Comparison of ENCODE assay signal across 8 mouse cellular contexts in genomic region chr9:31290201-31290862, GRCm38 (mm10). TPM values are rescaled to one million over a fixed set of nuclear protein-coding genes. Genes with fewer than 3 reads are reported as not detected.
DNase-seq lines count a peak whose midpoint lies in the region; ATAC-seq and TF ChIP-seq lines count a peak whose summit lies in the region.

No protein-coding gene starts in this region.

- peak overlapping the region; percentile 39 for H3K9ac ChIP-seq in liver, adult 2 months (ENCODE audit: low read depth, low read length)
- H3K9ac ChIP-seq in liver, embryonic 12.5 days, result no peak overlapping the region
- no peak overlapping the region for H3K9ac ChIP-seq in embryonic facial prominence, embryonic 15.5 days
- no peak overlapping the region for H3K9ac ChIP-seq in kidney, embryonic 14.5 days (ENCODE audit: low read depth, low read length)

- H3K36me3 ChIP-seq in liver, adult 2 months (ENCODE audit: control insufficient read depth, insufficient read depth, low read length), result no peaks in the 10 kb centered on the region
- 0 out of 2 replicates have a peak, but pooled peaks cover 4% of the 10 kb centered on the region for H3K36me3 ChIP-seq in liver, embryonic 12.5 days
- peaks cover 4% of the 10 kb centered on the region; the same call in 1 of the 2 replicates for H3K36me3 ChIP-seq in embryonic facial prominence, embryonic 15.5 days
- no peaks in the 10 kb centered on the region for H3K36me3 ChIP-seq in kidney, embryonic 14.5 days (ENCODE audit: control insufficient read depth, insufficient read depth, low read length)

- no peak overlapping the region for H3K4me2 ChIP-seq in liver, embryonic 12.5 days
- H3K4me2 ChIP-seq in embryonic facial prominence, embryonic 15.5 days (replicated peaks), result no peak overlapping the region
- no peak overlapping the region for H3K4me2 ChIP-seq in kidney, embryonic 14.5 days (replicated peaks; ENCODE audit: low read depth, low read length)

- no peaks in the 10 kb centered on the region for H3K9me3 ChIP-seq in liver, embryonic 12.5 days (replicated peaks)
- H3K9me3 ChIP-seq in embryonic facial prominence, embryonic 15.5 days (replicated peaks), result no peaks in the 10 kb centered on the region
- no peaks in the 10 kb centered on the region for H3K9me3 ChIP-seq in kidney, embryonic 14.5 days (ENCODE audit: control insufficient read depth, low read length)

- TF ChIP-seq POLR2A in liver, adult 2 months (IDR thresholded peaks at IDR 0.05; ENCODE audit: extremely low read depth, insufficient read depth, low read length), result no peak

- DNase-seq in liver, adult 2 months (ENCODE audit: extremely low read depth, low read depth, low spot score), result peak; percentile 78
- DNase-seq in adrenal gland, postnatal 10 days, result peak; percentile 72
- DNase-seq in lung, postnatal 10 days, result peak; percentile 38
- DNase-seq in spleen, adult 18-20 months, result no peak
- DNase-seq in kidney, adult 9 months, result no peak

- no peak overlapping the region for H3K4me3 ChIP-seq in liver, adult 2 months (ENCODE audit: insufficient read depth, low read depth, low read length)
- H3K4me3 ChIP-seq in liver, embryonic 12.5 days, result no peak overlapping the region
- no peak overlapping the region for H3K4me3 ChIP-seq in embryonic facial prominence, embryonic 15.5 days (replicated peaks)
- no peak overlapping the region for H3K4me3 ChIP-seq in kidney, embryonic 14.5 days (ENCODE audit: low read length)

- peak overlapping the region; percentile 73 for H3K27ac ChIP-seq in liver, adult 2 months (replicated peaks; ENCODE audit: insufficient read depth, low read depth, low read length)
- H3K27ac ChIP-seq in liver, embryonic 12.5 days, result no peak overlapping the region
- no peak overlapping the region for H3K27ac ChIP-seq in embryonic facial prominence, embryonic 15.5 days (replicated peaks)
- H3K27ac ChIP-seq in kidney, embryonic 14.5 days (ENCODE audit: low read depth, low read length), result no peak overlapping the region

- H3K27me3 ChIP-seq in liver, adult 2 months (ENCODE audit: control insufficient read depth, insufficient read depth, low read length), result no peaks in the 10 kb centered on the region
- no peaks in the 10 kb centered on the region for H3K27me3 ChIP-seq in liver, embryonic 12.5 days (replicated peaks)
- no peaks in the 10 kb centered on the region for H3K27me3 ChIP-seq in embryonic facial prominence, embryonic 15.5 days
- no peaks in the 10 kb centered on the region for H3K27me3 ChIP-seq in kidney, embryonic 14.5 days (ENCODE audit: control insufficient read depth, insufficient read depth, low read length)

- H3K4me1 ChIP-seq in liver, adult 2 months (ENCODE audit: control insufficient read depth, insufficient read depth, low read length), result peaks cover 7% of the 10 kb centered on the region
- peaks cover 43% of the 10 kb centered on the region for H3K4me1 ChIP-seq in liver, embryonic 12.5 days
- H3K4me1 ChIP-seq in embryonic facial prominence, embryonic 15.5 days, result 0 out of 2 replicates have a peak, but pooled peaks cover 3% of the 10 kb centered on the region
- no peaks in the 10 kb centered on the region for H3K4me1 ChIP-seq in kidney, embryonic 14.5 days (ENCODE audit: control insufficient read depth, insufficient read depth, low read length)

- no peak for ATAC-seq in liver, embryonic 12.5 days
- peak; percentile 59 for ATAC-seq in embryonic facial prominence, embryonic 15.5 days (ENCODE audit: insufficient number of reproducible peaks, low FRiP score, low TSS enrichment, low read depth)
- ATAC-seq in kidney, embryonic 14.5 days (ENCODE audit: low FRiP score, low TSS enrichment), result no peak

- H3K79me2 ChIP-seq in liver, adult 2 months (ENCODE audit: control insufficient read depth, insufficient read depth, low read length), result peaks cover 16% of the 10 kb centered on the region

- WGBS in liver, adult 2 months, result 40% methylated on average over 14 of the region's 14 CpGs
- 81% methylated on average over 14 of the region's 14 CpGs for WGBS in liver, embryonic 12.5 days (ENCODE audit: insufficient replicate concordance)
- whole genome bisulfite sequencing in embryonic facial prominence, embryonic 15.5 days, result 77% methylated on average over 14 of the region's 14 CpGs
- 80% methylated on average over 14 of the region's 14 CpGs for WGBS in kidney, embryonic 14.5 days

- TF ChIP-seq CTCF in liver, adult 2 months (IDR thresholded peaks at IDR 0.05; ENCODE audit: low read depth, low read length), result no peak

RNA-seq across cellular contexts. Expression of gene Prdm10, which starts 10.0 kb away (rescaled TPM):
- 2.7 and 3.6 TPM in 2 replicates for total RNA-seq in liver, adult 2 months (2014; rRNA removed)
- polyA plus RNA-seq in liver, adult 2 months (2012; rRNA removed), result 4.5 and 4.8 TPM in 2 replicates
- polyA plus RNA-seq in liver, embryonic 12.5 days (2016; fragmentation: Nextera tagmentation; extraction: Ambion mirVana), result 4.1 and 4.7 TPM in 2 replicates
- 1 to 10 TPM; 5.9 to 7.8 TPM for total RNA-seq in adrenal gland, postnatal 10 days (2021)
- 4.4 and 5.4 TPM in 2 replicates for polyA plus RNA-seq in embryonic facial prominence, embryonic 15.5 days (2015; fragmentation: Nextera tagmentation; extraction: Ambion mirVana)
- 5.1 and 7.7 TPM in 2 replicates for polyA plus RNA-seq in kidney, embryonic 14.5 days (2014; fragmentation: Nextera tagmentation; extraction: Ambion mirVana)

Comparison
In these comparisons a context has a peak if more than half of its experiments do, and no peak if none do; other contexts are left out.
1. DNase-seq: peak in liver, adult 2 months (single experiment), adrenal gland, postnatal 10 days (single experiment) and lung, postnatal 10 days (single experiment); none in spleen, adult 18-20 months (0 of 2) and kidney, adult 9 months (single experiment).